Mouse (Mus musculus) gastrocnemius, postnatal 14 days (tissue): ENCODE results near the gene Apba1. TPM values are rescaled to one million over a fixed set of nuclear protein-coding genes. Genes with fewer than 3 reads are reported as not detected.
A peak's percentile ranks its signal among the peaks of the same experiment; 100 is the strongest.

Source experiments
- DNase-seq: peaks from one replicate; pipeline ENCODE4 v3.0.0; 2021; ENCODE audit warnings: mixed read lengths
- intact Hi-C: fragments of 180-260 bp; cut with DNase I; formaldehyde crosslinking; loops from one replicate; pipeline ENCODE4 v1.15.1; 2025; ENCODE audit warnings: low total_unique reads
- total RNA-seq, 2 experiments: library from RNA; stranded (reverse); gene quantifications; 2 replicates each; pipeline ENCODE4 v1.2.3; 2021

Apba1 gene
- total RNA-seq, 2 experiments from 2014 or later, result 1.6 to 3.0 TPM

DNA sequence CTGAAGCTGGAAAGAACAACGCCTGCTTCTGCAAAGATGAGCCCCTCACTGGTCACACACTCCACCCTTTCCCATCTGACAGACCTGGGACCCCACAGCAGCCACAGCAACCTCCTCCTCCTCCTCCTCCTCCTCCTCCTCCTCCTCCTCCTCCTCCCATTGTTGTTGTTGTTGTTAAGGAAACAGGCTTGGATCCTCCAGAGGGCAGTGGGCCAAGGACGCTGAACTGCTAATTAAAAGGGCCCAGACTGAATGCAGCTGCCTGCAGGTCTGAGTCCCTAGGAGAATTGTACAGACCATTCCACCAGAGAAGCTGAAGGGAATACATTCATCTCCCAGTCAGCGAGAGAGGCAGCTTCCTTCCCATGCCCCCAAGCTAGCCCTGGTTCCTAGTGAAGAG is 201.6 kb downstream of the Apba1 start:
- intact Hi-C loops, result loop anchor here (2.0 kb wide), 2 partner anchors 57 to 99 kb away; no protein-coding TSS in a partner anchor
- DNase-seq, result peak; percentile 45

- intact Hi-C loops, result loop anchor here (2.0 kb wide), 2 partner anchors 58 to 100 kb away; no protein-coding TSS in a partner anchor
- DNase-seq, result no peak
Measured at GRCm38 (mm10) chr19:23960831-23961447, 202.3 kb downstream of the Apba1 start.

DNA sequence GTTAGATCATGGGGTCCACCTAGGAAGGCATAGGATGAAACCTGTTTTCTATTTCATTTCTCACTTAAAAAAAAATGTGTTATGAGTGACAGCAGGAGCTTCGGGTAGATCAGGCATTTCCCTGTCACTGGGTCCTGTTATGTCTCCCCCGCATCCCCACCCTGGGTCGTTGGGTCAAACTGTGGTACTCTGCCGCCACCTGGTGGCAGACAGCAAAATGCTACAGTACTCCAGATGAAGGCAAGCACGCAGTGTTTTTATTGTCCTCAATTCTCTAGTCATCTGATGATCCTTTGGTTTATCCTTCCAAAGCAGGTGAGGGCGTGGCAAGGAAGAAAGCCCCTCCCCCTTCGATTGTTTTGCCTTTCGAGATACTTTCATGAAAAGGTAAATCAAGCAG is 202.8 kb downstream of the Apba1 start:
- peak; percentile 75 for DNase-seq
- intact Hi-C loops, result loop anchor here (2.0 kb wide), 2 partner anchors 59 to 101 kb away; no protein-coding TSS in a partner anchor

DNA sequence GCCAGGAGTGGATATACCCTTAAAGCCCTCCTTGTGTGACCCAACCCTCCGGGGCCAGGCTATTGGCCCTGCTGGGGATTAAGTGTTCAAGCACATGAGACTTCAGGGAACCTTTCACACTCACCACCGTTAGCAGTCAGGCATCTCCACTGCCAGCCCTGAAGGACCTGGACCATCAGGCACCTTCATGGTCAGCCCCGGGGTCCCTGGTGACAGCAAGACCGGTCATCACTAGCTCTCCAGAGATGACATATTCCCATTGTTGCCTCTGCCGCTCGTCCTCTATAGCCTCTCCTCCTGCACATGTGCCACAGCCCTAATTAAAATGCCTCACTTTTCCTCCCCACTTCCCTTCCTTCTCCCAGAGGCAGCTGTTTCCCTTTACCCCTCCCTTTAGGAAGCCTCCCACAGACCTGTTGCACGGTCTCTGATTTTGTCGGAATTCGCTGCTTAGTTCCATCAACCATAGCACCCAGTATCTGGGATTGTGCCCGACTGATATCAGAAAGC is 205.8 kb downstream of the Apba1 start:
- intact Hi-C loops, result no loop called here
- no peak for DNase-seq

DNA sequence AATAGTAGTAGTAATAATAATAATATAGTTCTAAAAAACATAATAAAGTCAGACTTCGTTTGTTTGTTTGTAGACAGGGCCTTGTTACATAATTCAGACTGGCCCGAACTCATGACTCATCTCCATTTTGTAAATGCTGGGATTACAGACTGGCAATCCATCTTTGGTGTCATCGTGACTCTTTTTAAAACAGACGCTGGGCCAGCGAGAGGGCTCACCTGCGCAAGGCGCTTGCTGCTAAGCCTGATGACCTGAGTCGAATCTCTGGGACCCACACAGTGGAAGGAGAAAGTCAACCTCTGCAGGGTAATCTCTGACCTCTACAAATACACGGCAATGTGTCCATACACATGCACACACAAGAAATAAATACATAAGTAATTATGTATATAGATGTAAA is 207.7 kb downstream of the Apba1 start:
- no peak for DNase-seq
- intact Hi-C loops, result no loop called here

DNA sequence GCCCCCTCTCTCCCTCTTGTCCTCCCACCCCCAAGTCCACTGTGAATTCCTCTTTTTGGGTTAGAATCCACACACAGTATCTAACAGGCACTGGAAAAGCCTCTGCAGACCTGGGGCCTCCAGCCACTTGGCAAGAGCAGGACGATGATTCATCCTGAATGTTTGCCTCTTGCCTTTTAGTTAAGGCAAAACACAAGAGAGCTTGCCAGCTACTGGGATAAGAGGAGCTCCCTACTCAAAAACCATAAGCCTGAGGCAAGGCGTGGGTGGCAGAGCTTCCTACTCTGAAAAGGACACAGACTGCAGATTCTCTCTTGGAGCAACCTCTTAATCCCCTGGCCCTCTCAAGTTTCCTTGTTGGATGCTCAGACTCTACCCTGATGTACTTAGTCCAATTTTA is 208.5 kb downstream of the Apba1 start:
- intact Hi-C loops, result no loop called here
- peak; percentile 71 for DNase-seq

DNA sequence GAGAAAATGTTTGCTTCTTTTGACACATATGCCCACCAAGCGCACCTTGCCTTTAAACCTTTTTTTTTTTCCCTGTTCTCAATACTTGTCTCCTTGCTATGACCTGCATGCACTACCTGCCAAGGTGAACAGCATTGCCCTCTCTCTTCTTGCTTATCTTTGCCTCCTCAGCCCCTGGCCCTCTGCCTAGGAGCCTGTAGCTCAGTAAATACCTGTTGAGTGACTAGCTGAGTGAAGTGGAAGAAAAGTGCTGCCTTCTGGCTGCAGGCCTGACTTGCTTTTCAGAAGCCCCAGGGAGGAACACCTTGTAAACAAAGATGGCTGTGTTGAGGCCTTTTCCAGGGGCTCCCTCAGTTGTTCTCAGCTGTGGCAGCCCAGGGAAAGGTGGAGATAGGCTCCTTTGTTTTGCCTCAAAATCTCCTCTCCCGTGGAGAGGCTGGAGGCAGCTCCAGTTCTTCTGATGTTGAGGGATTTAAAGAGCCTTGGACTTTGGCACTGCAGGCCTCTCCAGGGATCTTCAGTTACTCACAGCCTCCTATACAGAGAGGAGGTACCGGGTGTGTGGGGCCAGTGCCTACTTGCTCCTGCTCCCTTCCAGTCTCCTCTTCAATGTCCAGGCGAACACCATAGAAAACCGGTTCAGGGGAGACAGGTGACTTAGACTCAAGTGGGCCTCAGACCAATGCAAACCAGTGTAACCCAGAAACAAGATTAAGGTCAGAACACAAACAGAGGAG is 209.6 kb downstream of the Apba1 start:
- no peak for DNase-seq

GRCm38 (mm10) chr19:23968862-23969225 is 210.2 kb downstream of the Apba1 start:
- intact Hi-C loops, result no loop called here
- no peak for DNase-seq

More for the DNA sequence above, 209.6 kb downstream of the Apba1 start:
- intact Hi-C loops, result no loop called here

DNA sequence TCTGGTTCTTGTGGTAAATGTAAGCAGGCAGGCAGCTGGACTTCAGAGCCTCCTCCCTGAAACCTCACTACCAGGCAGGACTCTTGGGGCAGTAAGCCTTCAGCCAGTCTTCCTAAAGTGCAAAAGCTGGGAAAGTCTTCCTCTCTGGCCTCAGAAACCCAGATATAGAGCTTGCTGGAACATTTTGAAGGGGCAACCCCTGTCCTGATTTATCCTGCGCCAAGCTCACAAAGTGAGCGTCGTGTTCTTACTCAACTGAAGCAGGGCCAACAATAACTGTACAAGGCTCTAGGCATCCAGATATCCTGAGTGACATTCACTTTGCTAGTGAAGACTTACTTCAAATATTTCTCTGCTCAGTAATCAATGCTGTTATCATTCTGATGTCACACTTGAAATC is 211.7 kb downstream of the Apba1 start:
- DNase-seq, result no peak
- intact Hi-C loops, result no loop called here

- intact Hi-C loops, result no loop called here
Measured at GRCm38 (mm10) chr19:23971391-23971790, 212.7 kb downstream of the Apba1 start.

DNA sequence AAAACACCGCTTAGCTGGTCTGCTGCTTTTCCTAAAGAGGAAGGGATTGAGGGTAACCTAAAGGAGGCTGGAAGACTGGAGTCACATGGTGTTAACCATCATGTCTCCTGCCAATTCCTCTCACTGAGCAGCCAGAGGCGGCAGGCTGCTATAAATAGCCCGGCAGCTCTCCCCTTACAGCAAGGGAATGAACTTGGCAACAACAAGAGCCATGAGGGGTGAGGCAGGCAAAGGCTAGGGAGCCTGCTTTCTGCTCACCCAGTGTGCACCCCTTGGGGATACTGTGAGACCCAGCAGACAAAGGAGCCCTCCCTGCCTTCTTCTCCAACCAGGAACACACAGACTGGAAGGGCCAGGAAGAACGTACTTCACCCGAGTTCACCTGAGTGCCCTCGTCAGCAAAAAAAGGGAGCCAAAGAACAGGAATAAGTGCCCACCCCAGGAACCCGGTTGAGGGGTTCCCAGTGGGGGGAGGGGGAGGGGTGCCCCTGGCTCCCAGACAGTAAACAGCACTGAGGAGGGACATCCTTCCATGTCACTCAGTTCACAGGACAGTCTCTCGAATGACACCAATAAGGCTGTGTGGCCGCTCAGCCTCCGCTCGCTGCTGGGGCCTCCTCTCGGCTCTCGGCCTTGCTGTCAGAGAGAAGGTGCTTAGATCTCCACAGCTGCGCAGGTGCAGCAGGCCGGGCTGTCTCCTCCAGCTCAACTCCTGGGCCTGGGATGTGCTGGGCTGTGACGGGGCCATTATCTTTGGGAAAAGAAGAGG is 214.4 kb downstream of the Apba1 start:
- intact Hi-C loops, result no loop called here
- DNase-seq, result peak; percentile 67

More at GRCm38 (mm10) chr19:23971391-23971790, 212.7 kb downstream of the Apba1 start:
- no peak for DNase-seq

DNA sequence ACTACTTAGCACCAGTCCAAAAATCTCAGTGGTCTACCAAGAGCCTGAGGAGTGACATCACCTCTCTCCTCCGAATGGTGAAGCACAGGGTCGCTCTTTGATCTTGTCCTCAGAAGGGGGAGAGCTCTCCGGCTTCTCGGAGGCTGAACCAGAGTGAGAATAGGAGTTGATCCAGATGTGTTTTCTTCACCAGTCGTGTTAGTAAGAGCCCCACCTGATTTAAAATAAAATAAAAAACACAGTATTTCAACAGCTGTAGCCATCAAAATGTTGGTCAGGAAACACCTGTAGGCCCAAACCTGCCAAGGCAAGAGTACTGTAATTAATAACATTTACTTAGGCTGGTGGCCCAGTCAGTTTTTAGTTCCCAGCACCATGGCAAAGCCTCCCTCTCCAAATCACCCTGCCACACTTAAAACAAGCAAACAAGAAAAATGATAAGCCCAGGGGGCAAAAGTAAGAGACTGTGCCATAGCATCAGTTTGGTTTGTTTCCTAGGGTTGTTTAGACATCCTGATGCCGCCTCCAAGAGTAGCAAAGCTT is 219.3 kb downstream of the Apba1 start:
- DNase-seq, result no peak
- intact Hi-C loops, result no loop called here

DNA sequence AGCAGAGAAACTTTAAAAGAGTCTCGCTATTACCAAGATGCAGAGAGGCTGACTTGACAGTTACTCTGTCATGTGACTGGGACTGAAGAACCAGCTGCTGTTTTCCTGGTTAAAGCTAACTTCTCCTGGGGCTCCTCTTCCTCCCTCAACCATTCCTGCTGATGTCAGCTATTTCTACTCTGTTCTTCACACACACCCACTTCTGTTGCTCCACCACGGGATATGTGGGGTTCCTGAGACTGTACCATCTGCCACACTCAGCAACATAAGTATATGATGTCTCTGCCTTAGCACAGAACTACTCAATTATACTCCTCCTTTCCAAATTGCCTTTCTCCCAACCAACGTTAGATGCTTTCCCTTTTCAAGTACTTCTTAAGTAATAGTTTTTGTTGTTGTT is 221.9 kb downstream of the Apba1 start:
- intact Hi-C loops, result no loop called here
- no peak for DNase-seq

DNA sequence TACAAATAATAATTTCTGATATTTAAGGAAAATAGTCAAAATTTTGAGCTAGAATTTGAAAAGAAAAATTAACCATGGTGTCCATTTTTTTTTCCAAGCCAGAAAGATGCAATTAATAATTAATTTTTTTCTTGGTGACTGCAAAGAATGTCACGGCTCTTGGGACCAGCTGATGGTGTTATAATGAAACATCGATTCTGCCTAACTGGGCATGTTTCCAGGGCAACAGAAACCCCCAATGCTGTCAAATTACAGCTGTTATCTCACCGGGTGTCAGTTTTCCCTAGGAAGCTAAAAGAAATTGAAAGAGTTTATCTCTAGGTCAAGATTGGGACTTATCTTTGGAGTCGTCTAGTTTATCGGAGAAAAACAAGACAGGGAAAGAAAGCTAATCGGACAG is 225.5 kb downstream of the Apba1 start:
- intact Hi-C loops, result no loop called here

DNA sequence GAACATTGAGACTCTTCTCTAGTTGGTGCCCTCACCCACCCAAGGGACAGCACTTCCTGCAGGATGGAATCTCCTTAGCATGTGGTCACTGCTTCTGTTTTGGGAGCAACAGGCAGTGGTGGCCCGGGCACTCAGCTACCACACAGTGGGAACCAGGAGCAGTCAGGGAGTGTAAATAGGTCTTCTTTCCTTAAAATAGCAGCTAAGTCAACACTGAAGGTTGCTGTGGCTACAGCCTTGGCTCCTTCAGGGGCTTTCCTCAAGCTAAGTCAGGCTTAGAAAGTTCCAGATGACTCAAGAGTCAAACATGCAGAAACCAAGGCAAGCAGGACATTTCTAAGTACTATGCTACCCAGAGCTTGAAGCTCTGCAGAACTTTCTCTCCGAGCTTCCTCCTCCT is 228.6 kb downstream of the Apba1 start:
- intact Hi-C loops, result no loop called here
- no peak for DNase-seq

More for the DNA sequence above, 225.5 kb downstream of the Apba1 start:
- DNase-seq, result no peak

GRCm38 (mm10) chr19:23988166-23988565 is 229.5 kb downstream of the Apba1 start:
- DNase-seq, result no peak
- intact Hi-C loops, result no loop called here

DNA sequence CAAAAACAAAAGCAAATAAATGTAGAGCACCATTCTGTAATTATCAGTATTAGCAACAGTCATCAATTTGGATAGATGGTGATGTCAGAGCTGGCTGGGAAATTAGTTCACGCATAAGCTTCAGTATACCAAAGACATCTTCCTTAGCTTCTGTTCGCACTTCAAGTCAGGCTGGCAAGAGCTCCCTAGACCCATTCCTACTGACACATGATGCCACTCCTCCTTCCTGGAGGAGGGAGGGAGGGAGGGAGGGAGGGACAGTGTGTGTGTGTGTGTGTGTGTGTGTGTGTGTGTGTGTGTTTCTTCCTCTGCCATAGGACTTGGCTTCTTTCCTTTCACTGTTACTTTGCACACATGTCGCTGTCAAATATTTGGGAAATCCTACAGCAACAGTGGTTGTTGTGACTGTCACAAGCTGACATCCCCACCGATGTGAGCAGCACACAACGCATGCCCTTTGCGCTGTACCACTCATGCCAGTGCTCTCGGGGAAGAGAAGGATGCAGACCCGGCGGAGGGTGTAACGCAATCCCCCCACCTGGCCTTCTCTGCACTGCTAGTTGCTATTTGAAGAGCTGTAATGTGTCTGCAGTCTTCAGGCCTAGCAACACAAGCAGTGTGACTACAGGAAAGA is 237.2 kb downstream of the Apba1 start:
- peak; percentile 39 for DNase-seq
- intact Hi-C loops, result no loop called here
